In genomic region chr5:106693034-106693433, GRCm38 (mm10) we compare ENCODE assay signal across 11 mouse cellular contexts. TPM values are rescaled to one million over a fixed set of nuclear protein-coding genes. Genes with fewer than 3 reads are reported as not detected.
A peak's percentile ranks its signal among the peaks of the same experiment; 100 is the strongest.
DNase-seq lines count a peak whose midpoint lies in the region; ATAC-seq and TF ChIP-seq lines count a peak whose summit lies in the region.
"Had no signal": no experiment of that assay in that cellular context is flagged by ENCODE, and none has a peak within 500 bp of the region (broad histone marks: within the 10 kb centered on the region; RNA-seq: fewer than 3 reads in every experiment).

No protein-coding gene starts in this region.

- DNase-seq in layer of hippocampus, adult 2 months (ENCODE audit: low spot score in 2 of 2) = no peak
- DNase-seq in layer of hippocampus, postnatal 25 days (ENCODE audit: extremely low spot score in 1 of 2, low spot score in 1 of 2) = no peak
- DNase-seq in T-cell, adult 2 months (ENCODE audit: low spot score) = peak; percentile 61
- DNase-seq in mesoderm, embryonic 11.5 days (ENCODE audit: low read depth, low spot score) = peak; percentile 23
- no peak for DNase-seq in ovary, adult 18-20 months (ENCODE audit: low spot score)
- no peak for DNase-seq in neural tube, embryonic 10.5 days (ENCODE audit: extremely low spot score, low spot score)
- DNase-seq in kidney, postnatal 4 days = no peak
- DNase-seq: adrenal gland, postnatal 25 days had no signal

- no peak overlapping the region for H3K4me3 ChIP-seq in layer of hippocampus, adult 2 months
- H3K4me3 ChIP-seq: embryonic facial prominence, embryonic 13.5 days; lung, embryonic 15.5 days had no signal

- no peak overlapping the region for H3K27ac ChIP-seq in layer of hippocampus, adult 2 months
- H3K27ac ChIP-seq: embryonic facial prominence, embryonic 13.5 days; lung, embryonic 15.5 days had no signal

- TF ChIP-seq CTCF in layer of hippocampus, adult 2 months (conservative IDR thresholded peaks at IDR 0.05) = peak; percentile 81

- peak; percentile 28 for ATAC-seq in CD4-positive, CD25-positive, alpha-beta regulatory T cell, adult 4 months

RNA-seq across cellular contexts. Expression of gene Zfp644, which starts 4.1 kb away (rescaled TPM):
- total RNA-seq in layer of hippocampus, adult 2 months (2021) = 100 to 1,000 TPM; 104 TPM
- total RNA-seq in layer of hippocampus, postnatal 25 days (2021) = 10 to 100 TPM; 95.4 to 98.2 TPM
- 10 to 100 TPM; 36.7 to 52.0 TPM for polyA plus RNA-seq in CD4-positive, CD25-positive, alpha-beta regulatory T cell, adult 4 months (2017; shearing (Covaris generic))

Comparison
In these comparisons a context has a peak if more than half of its experiments do, and no peak if none do; other contexts are left out.
1. DNase-seq: peak in T-cell, adult 2 months (single experiment) and mesoderm, embryonic 11.5 days (single experiment); none in layer of hippocampus, adult 2 months (0 of 2), layer of hippocampus, postnatal 25 days (0 of 2), ovary, adult 18-20 months (single experiment), neural tube, embryonic 10.5 days (single experiment) and kidney, postnatal 4 days (0 of 2).